Mouse (Mus musculus) kidney, adult 2 months (tissue): Measurements from ENCODE around the gene Krtap10-4.

ENCODE experiments used
- CTCF ChIP-seq: fragments of 200-500 bp; conservative IDR thresholded peaks from 2 replicates; pipeline ENCODE4 v1.5.1; 2011; ENCODE audit warnings: low read depth, mild to moderate bottlenecking, control low read depth, low read length, moderate library complexity, mixed read lengths; ENCODE audit not compliant: insufficient read depth, insufficient read length
- POLR2A ChIP-seq: fragments of 200-500 bp; IDR thresholded peaks from one replicate; pipeline ENCODE4 v1.6.1; 2011; ENCODE audit warnings: low read depth, low read length, control low read depth

- TF ChIP-seq POLR2A (no peak), CTCF (no peak)
Measured at GRCm38 (mm10) chr10:77788621-77789020, 38.3 kb downstream of the Krtap10-4 start.
